Mouse (Mus musculus) G1E (cell line): ENCODE results near the gene Wfdc15b.

Experiments used
- CTCF ChIP-seq: IDR thresholded peaks from 2 replicates; pipeline ENCODE4 v1.5.1; 2012; ENCODE audit warnings: low read depth, low read length, inconsistent platforms, mixed read lengths
- TAL1 ChIP-seq: conservative IDR thresholded peaks from 2 replicates; pipeline ENCODE4 v1.6.1; 2012; ENCODE audit warnings: low read depth, low read length, inconsistent platforms, mixed read lengths

DNA sequence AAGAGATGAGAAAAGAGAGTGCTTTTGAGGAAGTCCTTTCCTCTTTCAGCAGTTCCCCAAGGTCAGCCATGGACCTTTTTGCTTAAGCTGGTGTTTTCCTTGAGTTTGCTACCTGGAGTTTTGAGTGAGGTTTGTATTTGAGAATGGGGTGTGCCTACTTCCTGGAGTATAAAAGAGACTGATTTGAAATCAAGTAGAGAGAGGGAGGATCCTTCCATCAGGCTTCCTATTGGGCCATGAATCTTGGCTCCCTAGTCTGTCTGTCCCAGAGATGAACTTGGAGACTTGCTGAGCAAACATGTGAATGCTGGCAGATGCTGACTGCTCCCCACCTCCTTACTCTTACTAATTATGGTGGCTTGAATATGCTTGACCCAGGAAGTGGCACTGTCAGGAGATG, 29.2 kb downstream of the Wfdc15b start:
- TF ChIP-seq CTCF (no peak), TAL1 (no peak)
